Mouse (Mus musculus): Measurements from ENCODE around the gene Hoxc9. TPM values are rescaled to one million over a fixed set of nuclear protein-coding genes. Genes with fewer than 3 reads are reported as not detected.

Gene Hoxc9
- total RNA-seq (2023): not detected

DNA sequence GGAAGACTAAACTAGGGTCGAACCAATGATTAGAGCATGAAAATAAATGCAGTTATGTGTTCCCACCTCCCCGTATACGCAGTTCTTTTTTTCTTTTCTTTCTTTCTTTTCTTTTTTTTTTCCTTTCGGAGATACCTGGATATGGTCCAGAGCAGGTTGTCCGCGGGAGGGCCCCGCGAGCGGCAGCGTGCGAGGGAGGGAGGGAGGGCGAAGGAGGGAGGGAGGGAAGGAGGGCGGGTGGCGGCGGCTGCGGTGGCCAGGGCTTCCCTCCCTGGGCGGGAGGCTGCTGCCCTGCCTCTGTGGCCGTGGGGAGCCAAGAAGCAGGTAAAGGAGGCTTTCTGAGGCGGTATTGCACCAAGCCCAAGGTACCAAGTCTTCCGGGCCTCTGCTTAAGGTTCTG is at the start of gene Hoxc9:
Hoxc9 (plus strand) TSS at position 269 of the 400 bp plus-strand sequence.

DNA sequence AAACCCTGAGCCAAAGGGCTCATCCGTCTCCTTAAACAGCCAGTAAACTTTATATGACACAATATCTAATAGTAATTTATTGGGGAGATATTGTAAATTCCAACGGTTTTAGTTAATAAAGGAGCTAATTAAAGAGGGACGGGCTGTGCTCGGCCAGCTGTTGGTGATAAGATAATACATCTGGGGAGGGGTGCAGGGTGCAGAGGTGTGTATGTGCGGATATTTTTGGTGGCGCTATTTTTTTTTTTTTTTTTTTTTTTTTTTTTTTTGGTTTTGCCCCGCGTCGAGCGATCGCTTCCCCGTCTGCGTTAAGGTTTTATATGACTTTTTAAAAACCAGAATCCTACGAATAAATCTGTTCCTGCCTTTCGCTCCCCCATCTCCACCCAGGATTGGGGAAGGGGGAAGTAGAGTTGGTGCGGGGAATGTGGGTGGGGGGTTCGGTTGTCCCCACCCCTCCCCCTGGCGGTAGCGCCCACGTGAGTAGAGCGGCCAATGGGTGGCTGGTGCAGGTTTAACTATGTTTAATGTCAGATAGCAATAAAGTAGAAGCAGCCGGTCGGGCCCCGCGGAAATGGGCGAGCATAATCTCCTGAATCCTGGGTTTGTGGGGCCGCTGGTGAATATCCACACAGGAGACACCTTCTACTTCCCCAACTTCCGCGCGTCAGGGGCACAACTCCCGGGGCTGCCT is 39.8 kb upstream of the Hoxc9 start, which contains the start of gene Hoxc12:
Hoxc12 (plus strand) TSS at position 479 of the 694 bp plus-strand sequence.

DNA sequence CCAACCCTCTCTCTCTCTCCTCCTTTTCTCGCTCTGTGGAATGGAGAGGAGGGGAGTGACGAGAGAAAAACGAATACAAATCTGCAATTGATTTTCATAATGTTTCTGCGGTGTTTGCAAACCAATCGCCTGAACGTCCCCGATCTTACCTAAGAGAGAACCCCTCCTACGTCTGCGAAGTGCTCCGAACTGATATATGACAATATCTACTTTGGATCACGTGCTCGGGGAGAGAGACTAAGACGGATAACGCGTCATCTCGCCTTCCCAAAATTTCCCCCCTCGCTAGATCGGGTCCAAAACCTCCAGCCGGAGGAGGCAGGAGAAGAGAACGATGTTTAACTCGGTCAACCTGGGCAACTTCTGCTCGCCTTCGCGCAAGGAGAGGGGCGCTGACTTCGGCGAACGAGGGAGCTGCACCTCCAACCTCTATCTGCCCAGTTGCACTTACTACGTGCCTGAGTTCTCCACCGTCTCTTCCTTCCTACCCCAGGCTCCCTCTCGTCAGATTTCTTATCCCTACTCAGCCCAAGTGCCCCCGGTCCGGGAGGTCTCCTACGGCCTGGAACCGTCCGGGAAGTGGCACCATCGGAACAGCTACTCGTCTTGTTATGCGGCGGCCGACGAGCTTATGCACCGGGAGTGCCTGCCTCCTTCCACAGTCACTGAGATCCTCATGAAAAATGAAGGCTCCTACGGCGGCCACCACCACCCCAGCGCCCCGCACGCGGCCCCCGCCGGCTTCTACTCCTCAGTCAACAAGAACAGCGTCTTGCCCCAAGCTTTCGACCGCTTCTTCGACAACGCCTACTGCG is 21.8 kb upstream of the Hoxc9 start, which contains the start of gene Hoxc11:
Hoxc11 (plus strand) TSS at position 236 of the 815 bp plus-strand sequence.

DNA sequence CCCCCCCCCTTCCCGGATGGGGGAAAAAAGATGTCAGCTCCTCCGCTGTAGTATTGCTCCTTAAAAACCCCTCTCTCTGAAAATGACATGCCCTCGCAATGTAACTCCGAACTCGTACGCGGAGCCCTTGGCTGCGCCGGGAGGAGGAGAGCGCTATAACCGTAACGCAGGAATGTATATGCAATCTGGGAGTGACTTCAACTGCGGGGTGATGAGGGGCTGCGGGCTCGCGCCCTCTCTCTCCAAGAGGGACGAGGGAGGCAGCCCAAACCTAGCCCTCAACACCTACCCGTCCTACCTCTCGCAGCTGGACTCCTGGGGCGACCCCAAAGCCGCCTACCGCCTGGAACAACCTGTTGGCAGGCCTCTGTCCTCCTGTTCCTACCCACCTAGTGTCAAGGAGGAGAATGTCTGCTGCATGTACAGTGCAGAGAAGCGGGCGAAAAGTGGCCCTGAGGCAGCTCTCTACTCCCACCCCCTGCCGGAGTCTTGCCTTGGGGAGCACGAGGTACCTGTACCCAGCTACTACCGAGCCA is 9.4 kb upstream of the Hoxc9 start, which contains the start of gene Hoxc10:
Hoxc10 (plus strand) TSS at position 21 of the 536 bp plus-strand sequence.

DNA sequence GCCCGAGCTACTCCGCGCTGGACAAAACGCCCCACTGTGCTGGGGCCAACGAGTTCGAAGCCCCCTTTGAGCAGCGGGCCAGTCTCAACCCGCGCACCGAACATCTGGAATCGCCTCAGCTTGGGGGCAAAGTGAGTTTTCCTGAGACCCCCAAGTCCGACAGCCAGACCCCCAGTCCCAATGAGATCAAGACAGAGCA is 9.0 kb upstream of the Hoxc9 start, which contains the start of gene Hoxc5:
Hoxc5 (plus strand) TSS at position 132 of the 199 bp plus-strand sequence.

DNA sequence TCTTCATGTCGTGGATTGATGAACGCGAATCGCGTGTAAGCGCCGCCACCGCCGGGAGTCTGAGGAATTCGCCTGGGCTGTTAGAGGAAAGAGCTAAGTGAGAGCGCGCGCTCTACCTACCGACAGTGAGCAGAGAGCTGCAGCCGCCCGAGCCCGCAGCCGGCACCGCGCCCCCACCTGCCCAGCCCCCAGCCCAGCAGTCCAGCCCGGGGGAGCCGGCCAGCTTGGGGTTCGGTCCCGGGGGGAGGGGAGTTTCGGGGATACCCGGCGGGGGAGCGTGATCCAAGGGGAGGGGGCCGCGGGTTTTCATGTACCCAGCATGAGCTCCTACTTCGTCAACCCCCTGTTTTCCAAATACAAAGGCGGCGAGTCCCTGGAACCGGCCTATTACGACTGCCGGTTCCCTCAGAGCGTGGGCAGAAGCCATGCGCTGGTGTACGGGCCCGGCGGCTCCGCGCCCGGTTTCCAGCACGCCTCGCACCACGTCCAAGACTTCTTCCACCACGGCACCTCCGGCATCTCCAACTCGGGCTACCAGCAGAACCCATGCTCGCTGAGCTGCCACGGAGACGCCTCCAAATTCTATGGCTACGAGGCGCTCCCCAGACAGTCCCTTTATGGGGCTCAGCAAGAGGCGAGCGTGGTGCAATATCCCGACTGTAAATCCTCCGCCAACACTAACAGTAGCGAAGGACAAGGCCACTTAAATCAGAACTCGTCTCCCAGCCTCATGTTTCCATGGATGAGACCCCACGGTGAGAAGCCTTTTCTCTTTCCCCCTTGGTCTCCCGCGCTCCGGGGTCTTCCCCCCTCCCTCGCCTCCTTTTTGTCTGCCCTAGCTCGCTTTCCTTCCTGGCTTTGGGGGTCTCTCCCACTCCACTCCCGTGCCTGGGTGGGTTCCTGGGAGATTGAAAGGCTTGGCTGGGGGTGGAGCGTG is 14.5 kb downstream of the Hoxc9 start, which contains the start of gene Hoxc8:
Hoxc8 (plus strand) TSS at position 147 of the 937 bp plus-strand sequence.

DNA sequence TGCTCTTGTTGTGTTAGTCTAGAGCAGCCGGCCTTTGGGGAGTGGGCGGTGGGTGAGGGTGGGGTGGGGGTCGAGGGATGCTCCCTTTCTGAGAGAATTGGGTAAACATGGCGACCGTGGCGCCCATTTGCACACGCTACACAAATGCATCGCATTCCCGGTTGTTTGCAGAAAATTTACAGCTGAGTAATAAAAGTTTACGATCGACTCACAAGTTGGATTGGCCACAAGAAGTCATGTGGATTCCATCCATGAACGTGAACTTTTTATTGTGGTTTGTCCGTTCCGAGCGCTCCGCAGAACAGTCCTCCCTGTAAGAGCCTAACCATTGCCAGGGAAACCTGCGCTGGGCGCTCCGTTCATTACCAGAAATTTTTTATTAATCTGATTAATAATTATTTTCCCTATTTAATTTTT is 21.7 kb downstream of the Hoxc9 start, which contains the start of gene Hoxc6:
Hoxc6 (plus strand) TSS at position 319 of the 417 bp plus-strand sequence.

DNA sequence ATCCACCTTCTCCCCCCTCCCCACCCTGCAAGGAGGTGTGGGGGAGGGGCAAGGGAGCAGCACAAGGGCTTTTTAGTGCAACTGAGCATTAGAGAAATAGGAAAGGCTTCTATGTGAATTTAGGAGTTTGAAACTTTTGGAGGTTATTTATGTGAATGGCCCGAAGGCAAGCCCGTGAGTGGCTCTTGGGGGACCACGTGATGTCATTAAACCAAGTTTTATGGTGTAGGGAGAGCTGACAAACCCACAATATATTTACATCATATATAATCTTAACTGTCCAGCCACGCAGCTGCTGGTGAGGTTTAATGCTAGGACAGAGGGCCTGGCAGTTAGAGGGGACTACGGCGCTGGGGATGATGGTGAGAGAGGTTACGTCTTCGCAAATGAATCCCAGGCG is 42.4 kb downstream of the Hoxc9 start, which contains the start of gene Hoxc4:
Hoxc4 (plus strand) TSS at position 299 of the 400 bp plus-strand sequence.

Other genes starting within 250 kb of the Hoxc9 start
- gene Hoxc13, start 55.3 kb upstream of the Hoxc9 start, total RNA-seq (2023): not detected
- not detected for gene Hoxc12, start 39.7 kb upstream of the Hoxc9 start, total RNA-seq (2023)
- not detected for gene Hoxc11, start 22.0 kb upstream of the Hoxc9 start, total RNA-seq (2023)
- gene Hoxc10, start 9.6 kb upstream of the Hoxc9 start, total RNA-seq (2023): not detected
- not detected for gene Hoxc5, start 9.0 kb upstream of the Hoxc9 start, total RNA-seq (2023)
- gene Hoxc8, start 14.2 kb downstream of the Hoxc9 start, total RNA-seq (2023): not detected
- not detected for gene Hoxc6, start 21.8 kb downstream of the Hoxc9 start, total RNA-seq (2023)
- gene Hoxc4, start 42.5 kb downstream of the Hoxc9 start, total RNA-seq (2023): not detected
- gene Smug1, start 190.7 kb downstream of the Hoxc9 start, total RNA-seq (2023): 10.8 TPM